Mouse (Mus musculus) liver, embryonic 14.5 days (tissue): ENCODE data around the gene Trappc6b.

Experiments used
- CTCF ChIP-seq: IDR thresholded peaks from 2 replicates; pipeline ENCODE4 v1.5.1; 2016; ENCODE audit warnings: antibody characterized with exemption, low read depth, control low read depth
- EP300 ChIP-seq: IDR thresholded peaks from 2 replicates; pipeline ENCODE4 v1.6.1; 2016; ENCODE audit warnings: antibody characterized with exemption, low read depth

GRCm38 (mm10) chr12:59104771-59105170, 43.5 kb upstream of the Trappc6b start:
- TF ChIP-seq EP300 (no peak), CTCF (no peak)
